Mouse (Mus musculus): ENCODE results near the gene Hnrnpl. TPM values are rescaled to one million over a fixed set of nuclear protein-coding genes. Genes with fewer than 3 reads are reported as not detected.
A peak's percentile ranks its signal among the peaks of the same experiment; 100 is the strongest.

Hnrnpl gene
- total RNA-seq, 2 experiments from 2014 or later: 410 to 476 TPM

GRCm38 (mm10) chr7:28827338-28827737 lies 19.0 kb downstream of the Hnrnpl start:
- peak; percentile 75 to 87 for DNase-seq (ENCODE audit: low spot score in 2 of 2)
- TF ChIP-seq CTCF (conservative IDR thresholded peaks at IDR 0.05): no peak
- Histone ChIP-seq H3K4me3 (no peak overlapping the region), H3K27ac (peak overlapping the region; percentile 75; the same call in 1 of the 2 replicates)

- TF ChIP-seq CTCF (conservative IDR thresholded peaks at IDR 0.05): no peak
- DNase-seq (ENCODE audit: low spot score in 2 of 2): peak in 1 of 2 experiments; percentile 7
- Histone ChIP-seq H3K4me3 (no peak overlapping the region), H3K27ac (peak overlapping the region; percentile 36; the same call in 1 of the 2 replicates)
Observed at GRCm38 (mm10) chr7:28829821-28830220, 21.5 kb downstream of the Hnrnpl start.

- TF ChIP-seq CTCF (conservative IDR thresholded peaks at IDR 0.05): no peak
Observed at GRCm38 (mm10) chr7:28830981-28831380, 22.6 kb downstream of the Hnrnpl start.

GRCm38 (mm10) chr7:28831411-28832125 lies 23.2 kb downstream of the Hnrnpl start:
- DNase-seq (ENCODE audit: low spot score in 2 of 2): no peak
- TF ChIP-seq CTCF (conservative IDR thresholded peaks at IDR 0.05): no peak
- Histone ChIP-seq H3K27ac (no peak overlapping the region), H3K4me3 (no peak overlapping the region)

More at GRCm38 (mm10) chr7:28830981-28831380, 22.6 kb downstream of the Hnrnpl start:
- Histone ChIP-seq H3K4me3 (no peak overlapping the region), H3K27ac (peak overlapping the region; percentile 36; the same call in 1 of the 2 replicates)
- DNase-seq (ENCODE audit: low spot score in 2 of 2): no peak

- H3K27ac ChIP-seq: no peak overlapping the region
- no peak overlapping the region for H3K4me3 ChIP-seq
- no peak for TF ChIP-seq CTCF (conservative IDR thresholded peaks at IDR 0.05)
- no peak for DNase-seq (ENCODE audit: low spot score in 2 of 2)
Observed at GRCm38 (mm10) chr7:28832137-28832536, 23.8 kb downstream of the Hnrnpl start.

- Histone ChIP-seq H3K27ac (no peak within 1 kb of the TSS), H3K4me3 (no peak within 1 kb of the TSS)
- no peak for DNase-seq (ENCODE audit: low spot score in 2 of 2)
- TF ChIP-seq CTCF (conservative IDR thresholded peaks at IDR 0.05): no peak
Observed at GRCm38 (mm10) chr7:28833723-28834347, 25.5 kb downstream of the Hnrnpl start, which contains the start of gene Lgals4. Gene Lgals4, plus strand, starts transcription at chr7:28833854.

- no peak overlapping the region for H3K27ac ChIP-seq
- no peak overlapping the region for H3K4me3 ChIP-seq
- TF ChIP-seq CTCF (conservative IDR thresholded peaks at IDR 0.05): no peak
- DNase-seq (ENCODE audit: low spot score in 2 of 2): no peak
Observed at GRCm38 (mm10) chr7:28836936-28837335, 28.6 kb downstream of the Hnrnpl start.

GRCm38 (mm10) chr7:28838331-28838730 lies 30.0 kb downstream of the Hnrnpl start:
- TF ChIP-seq CTCF (conservative IDR thresholded peaks at IDR 0.05): no peak
- no peak for DNase-seq (ENCODE audit: low spot score in 2 of 2)
- H3K4me3 ChIP-seq: no peak overlapping the region
- no peak overlapping the region for H3K27ac ChIP-seq

GRCm38 (mm10) chr7:28847273-28847672 lies 38.9 kb downstream of the Hnrnpl start:
- H3K4me3 ChIP-seq: no peak overlapping the region
- no peak overlapping the region for H3K27ac ChIP-seq
- no peak for TF ChIP-seq CTCF (conservative IDR thresholded peaks at IDR 0.05)
- DNase-seq (ENCODE audit: low spot score in 2 of 2): no peak

GRCm38 (mm10) chr7:28849700-28850236 lies 41.4 kb downstream of the Hnrnpl start:
- Histone ChIP-seq H3K4me3 (no peak overlapping the region), H3K27ac (no peak overlapping the region)
- TF ChIP-seq CTCF (conservative IDR thresholded peaks at IDR 0.05): no peak
- DNase-seq (ENCODE audit: low spot score in 2 of 2): no peak

- no peak for DNase-seq (ENCODE audit: low spot score in 2 of 2)
- TF ChIP-seq CTCF (conservative IDR thresholded peaks at IDR 0.05): no peak
- no peak overlapping the region for H3K27ac ChIP-seq
Observed at GRCm38 (mm10) chr7:28850642-28851041, 42.3 kb downstream of the Hnrnpl start.

GRCm38 (mm10) chr7:28859953-28860352 lies 51.6 kb downstream of the Hnrnpl start:
- no peak for TF ChIP-seq CTCF (conservative IDR thresholded peaks at IDR 0.05)

More at GRCm38 (mm10) chr7:28850642-28851041, 42.3 kb downstream of the Hnrnpl start:
- no peak overlapping the region for H3K4me3 ChIP-seq

GRCm38 (mm10) chr7:28860898-28861297 lies 52.6 kb downstream of the Hnrnpl start:
- DNase-seq (ENCODE audit: low spot score in 2 of 2): no peak
- TF ChIP-seq CTCF (conservative IDR thresholded peaks at IDR 0.05): peak; percentile 55
- Histone ChIP-seq H3K27ac (no peak overlapping the region), H3K4me3 (no peak overlapping the region)

More at GRCm38 (mm10) chr7:28859953-28860352, 51.6 kb downstream of the Hnrnpl start:
- H3K4me3 ChIP-seq: no peak overlapping the region
- DNase-seq (ENCODE audit: low spot score in 2 of 2): no peak
- H3K27ac ChIP-seq: no peak overlapping the region

All from layer of hippocampus, adult 2 months (tissue).